Mouse (Mus musculus) stomach, embryonic 14.5 days (tissue): ENCODE results near the gene Rhobtb1. TPM values are rescaled to one million over a fixed set of nuclear protein-coding genes. Genes with fewer than 3 reads are reported as not detected.
A peak's percentile ranks its signal among the peaks of the same experiment; 100 is the strongest.

Source experiments
- ATAC-seq: fragments of 200-750 bp; cut with Nextera tagmentation; 2 replicates; pipeline ENCODE4 v1.8.0; 2017; ENCODE audit warnings: low read depth, moderate TSS enrichment; ENCODE audit not compliant: insufficient number of reproducible peaks, insufficient read depth, low FRiP score
- H3K27ac ChIP-seq: fragments of 300-500 bp; sonication (generic); 2 replicates; pipeline ENCODE4 v1.5.1; 2014; ENCODE audit warnings: mild to moderate bottlenecking, low read length, moderate library complexity, mixed read lengths
- H3K27me3 ChIP-seq: fragments of 300-500 bp; sonication (generic); 2 replicates; pipeline ENCODE4 v1.6.1; 2014; ENCODE audit warnings: low read length, control low read depth, mixed read lengths; ENCODE audit not compliant: control insufficient read depth, insufficient read depth
- H3K36me3 ChIP-seq: fragments of 300-500 bp; sonication (generic); 2 replicates; pipeline ENCODE4 v1.6.1; 2014; ENCODE audit warnings: mild to moderate bottlenecking, control low read depth, low read length, moderate library complexity, mixed read lengths; ENCODE audit not compliant: control insufficient read depth, insufficient read depth
- H3K4me1 ChIP-seq: fragments of 300-500 bp; sonication (generic); 2 replicates; pipeline ENCODE4 v1.6.1; 2014; ENCODE audit warnings: low read length, control low read depth, mixed read lengths; ENCODE audit not compliant: control insufficient read depth, insufficient read depth
- H3K4me2 ChIP-seq: fragments of 300-500 bp; sonication (generic); replicated peaks from 2 replicates; pipeline ENCODE4 v1.6.1; 2014; ENCODE audit warnings: low read depth, low read length, control low read depth
- H3K4me3 ChIP-seq: fragments of 300-500 bp; sonication (generic); 2 replicates; pipeline ENCODE4 v1.5.1; 2014; ENCODE audit warnings: low read depth, low read length, control low read depth
- H3K9ac ChIP-seq: fragments of 300-500 bp; sonication (generic); replicated peaks from 2 replicates; pipeline ENCODE4 v1.6.1; 2014; ENCODE audit warnings: low read depth, mild to moderate bottlenecking, control low read depth, low read length, moderate library complexity, mixed read lengths
- H3K9me3 ChIP-seq: fragments of 300-500 bp; sonication (generic); 2 replicates; pipeline ENCODE4 v1.6.1; 2016; ENCODE audit warnings: low read depth, low read length, control low read depth; ENCODE audit not compliant: control insufficient read depth
- WGBS: fragments of 180-500 bp; shearing (Covaris S2); extraction: QIAGEN DNeasy Blood & Tissue Kit; methylation state at CpG from one replicate; pipeline ENCODE4 v1.1.7; 2014; 5-methylcytosine and 5-hydroxymethylcytosine counted together
- polyA plus RNA-seq: library from polyadenylated mRNA; unstranded; fragments of >200 nt; fragmentation: Nextera tagmentation; extraction: Ambion mirVana; gene quantifications from 2 replicates; pipeline ENCODE4 v1.2.1, GENCODE M21; 2014

Gene Rhobtb1
- polyA plus RNA-seq, result 34.9 and 37.0 TPM in 2 replicates

DNA sequence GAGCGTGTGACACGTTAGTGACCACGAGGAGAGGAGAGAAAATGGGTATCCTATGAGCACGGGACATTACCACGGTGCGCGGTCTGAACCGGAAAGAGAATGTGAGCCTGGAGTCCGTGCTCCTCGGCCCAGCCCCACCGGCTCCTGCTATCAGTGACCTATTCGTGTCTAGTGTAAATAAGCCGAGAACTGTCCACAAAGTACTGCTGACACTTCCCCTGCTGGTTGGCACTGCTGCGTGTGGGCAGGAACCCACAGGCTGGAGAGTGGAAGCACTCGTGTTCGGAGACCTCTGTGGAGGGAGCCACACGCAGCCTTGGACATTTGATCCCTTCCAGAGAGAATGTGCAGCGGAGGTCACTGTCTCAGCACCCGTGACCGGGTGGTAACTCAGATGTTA is at the start of gene Rhobtb1:
Rhobtb1 (plus strand) TSS at position 390 of the 400 bp plus-strand sequence.
- Histone ChIP-seq H3K4me3 (no peak within 1 kb of the TSS), H3K4me2 (no peak within 1 kb of the TSS), H3K9ac (no peak within 1 kb of the TSS), H3K36me3 (no peaks in the 10 kb centered on the region), H3K27me3 (no peaks in the 10 kb centered on the region), H3K27ac (no peak within 1 kb of the TSS), H3K9me3 (no peaks in the 10 kb centered on the region), H3K4me1 (no peaks in the 10 kb centered on the region)
- no peak for ATAC-seq
- 51% methylated on average over 20 of the region's 20 CpGs for WGBS

DNA sequence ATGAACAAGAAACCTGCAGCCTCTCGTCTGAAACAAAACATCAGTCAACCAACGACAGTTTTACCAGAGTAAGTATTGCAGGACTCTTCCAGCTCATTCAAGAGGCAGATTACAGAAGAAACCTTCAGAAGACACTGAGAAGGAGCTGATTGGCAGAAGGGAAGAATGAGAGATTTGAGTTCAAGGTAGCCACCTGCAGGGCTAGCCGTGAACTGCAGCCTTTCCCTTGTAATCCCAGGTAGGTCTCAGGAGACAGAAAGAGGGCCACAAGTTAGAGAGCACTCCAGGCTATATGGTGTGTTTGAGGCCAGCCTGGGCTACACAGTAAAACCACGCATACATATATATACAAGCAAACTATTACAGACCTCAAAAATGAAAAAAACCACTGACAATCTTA is 49.2 kb upstream of the Rhobtb1 start:
- no peak for ATAC-seq
- Histone ChIP-seq H3K9me3 (no peaks in the 10 kb centered on the region), H3K4me1 (peaks cover 3% of the 10 kb centered on the region; the same call in 1 of the 2 replicates), H3K27ac (no peak overlapping the region), H3K27me3 (no peaks in the 10 kb centered on the region), H3K4me2 (no peak overlapping the region), H3K9ac (no peak overlapping the region), H3K36me3 (no peaks in the 10 kb centered on the region), H3K4me3 (no peak overlapping the region)
- 79% methylated on average over 4 of the region's 4 CpGs for WGBS

DNA sequence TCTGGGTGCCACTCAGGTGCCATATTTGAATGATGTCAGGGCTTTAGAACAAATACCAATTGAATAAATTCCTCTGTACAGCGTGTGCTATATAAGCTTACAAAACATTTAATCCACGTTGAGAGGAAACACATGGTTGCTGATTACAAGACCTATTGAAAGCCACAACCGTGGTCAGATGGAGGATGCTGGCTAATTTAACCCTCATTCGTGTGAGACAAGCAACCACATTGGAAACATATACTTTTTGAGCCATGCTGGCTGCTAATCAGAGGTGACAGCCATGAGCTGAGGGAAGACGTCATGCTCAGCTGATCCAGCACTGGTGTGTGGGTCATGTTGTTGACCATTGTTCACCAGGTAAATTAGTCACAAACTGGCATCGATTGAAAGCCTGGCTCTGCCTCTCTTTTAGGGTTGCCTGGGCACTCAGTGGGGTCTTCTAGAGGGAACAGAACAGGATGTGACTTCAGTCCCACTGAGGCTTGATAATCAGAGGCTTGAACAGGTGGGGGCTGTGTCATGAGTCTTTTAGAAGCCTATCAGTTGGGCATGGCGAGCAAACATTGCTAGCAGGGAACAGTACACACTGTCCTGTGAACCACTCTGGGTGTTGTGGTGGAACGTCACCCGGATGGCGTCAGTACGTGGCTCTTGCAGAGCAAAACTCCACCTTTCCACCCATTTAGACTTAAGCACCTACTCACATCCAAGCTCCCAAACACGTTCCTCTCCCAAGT is 46.9 kb upstream of the Rhobtb1 start:
- no peaks in the 10 kb centered on the region for H3K36me3 ChIP-seq
- H3K4me2 ChIP-seq, result no peak overlapping the region
- peak; percentile 77 for ATAC-seq
- H3K9ac ChIP-seq, result no peak overlapping the region
- H3K4me3 ChIP-seq, result no peak overlapping the region
- H3K4me1 ChIP-seq, result peaks cover 3% of the 10 kb centered on the region; the same call in 1 of the 2 replicates
- 61% methylated on average over 12 of the region's 12 CpGs for WGBS
- H3K27ac ChIP-seq, result no peak overlapping the region
- H3K9me3 ChIP-seq, result no peaks in the 10 kb centered on the region
- no peaks in the 10 kb centered on the region for H3K27me3 ChIP-seq

DNA sequence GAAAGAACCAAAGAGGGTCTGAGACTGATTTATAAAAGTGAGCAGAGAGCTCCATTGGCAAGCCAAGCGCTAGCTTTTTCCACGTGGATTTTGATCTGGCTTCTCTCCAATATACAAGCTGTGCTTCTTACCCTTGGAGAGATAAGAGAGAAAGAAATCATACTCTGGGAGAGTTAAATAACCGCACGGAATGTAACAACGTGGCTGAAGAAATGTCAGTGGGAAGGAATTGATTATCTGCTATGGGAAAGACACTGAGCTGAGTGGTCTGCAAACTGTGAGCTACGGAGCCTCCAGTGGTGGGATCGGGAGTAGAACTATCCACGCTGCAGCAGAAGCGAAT is 46.4 kb upstream of the Rhobtb1 start:
- H3K36me3 ChIP-seq, result no peaks in the 10 kb centered on the region
- H3K9ac ChIP-seq, result no peak overlapping the region
- no peak overlapping the region for H3K4me3 ChIP-seq
- H3K9me3 ChIP-seq, result no peaks in the 10 kb centered on the region
- no peak overlapping the region for H3K27ac ChIP-seq
- WGBS, result 50% methylated on average over 9 of the region's 9 CpGs
- H3K4me2 ChIP-seq, result no peak overlapping the region
- peaks cover 3% of the 10 kb centered on the region; the same call in 1 of the 2 replicates for H3K4me1 ChIP-seq
- no peak for ATAC-seq
- H3K27me3 ChIP-seq, result no peaks in the 10 kb centered on the region

DNA sequence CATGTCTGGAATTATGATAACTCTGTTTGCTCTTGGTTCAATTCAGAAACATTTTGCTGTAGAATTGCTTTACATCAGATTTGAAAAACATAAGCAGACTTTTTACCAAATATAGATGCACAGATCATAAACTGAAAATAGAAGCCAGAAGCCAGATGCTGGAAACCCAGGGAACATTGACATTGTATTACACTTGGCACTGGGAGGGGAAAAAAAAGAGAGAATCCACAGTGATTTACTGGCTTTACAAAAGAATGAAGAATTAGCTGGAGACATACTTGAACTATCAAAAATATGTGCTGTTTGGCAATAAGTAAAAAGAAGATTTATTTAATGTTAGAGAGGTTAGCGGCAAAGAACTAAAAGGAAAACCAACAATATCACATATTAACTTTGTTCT is 44.4 kb upstream of the Rhobtb1 start:
- no peak overlapping the region for H3K4me3 ChIP-seq
- H3K36me3 ChIP-seq, result no peaks in the 10 kb centered on the region
- H3K27me3 ChIP-seq, result no peaks in the 10 kb centered on the region
- H3K9me3 ChIP-seq, result no peaks in the 10 kb centered on the region
- WGBS, result 53% methylated on average over 1 of the region's 1 CpGs
- H3K9ac ChIP-seq, result no peak overlapping the region
- H3K4me2 ChIP-seq, result no peak overlapping the region
- no peak overlapping the region; the same call in 1 of the 2 replicates for H3K27ac ChIP-seq
- no peak for ATAC-seq
- H3K4me1 ChIP-seq, result peaks cover 3% of the 10 kb centered on the region; the same call in 1 of the 2 replicates

DNA sequence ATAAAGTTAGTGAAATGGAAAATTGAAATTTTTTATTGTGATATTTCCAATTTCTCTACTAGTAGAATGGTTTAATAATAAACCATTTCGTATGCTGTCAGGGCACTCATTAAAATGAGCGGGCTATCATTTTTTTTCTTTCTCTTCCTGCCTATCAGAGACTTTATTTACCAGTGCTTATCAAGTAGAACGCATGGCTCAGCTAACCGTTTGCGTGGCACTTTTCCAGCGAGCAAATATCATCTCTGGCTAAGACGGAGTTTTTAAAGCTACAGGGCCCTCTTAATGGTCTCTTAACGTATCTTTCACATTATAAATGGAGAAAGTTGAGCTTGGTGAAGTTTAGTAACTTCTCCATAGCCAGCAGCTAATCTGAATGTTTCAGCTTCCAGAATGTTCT is 44.0 kb upstream of the Rhobtb1 start:
- Histone ChIP-seq H3K4me2 (no peak overlapping the region), H3K27ac (no peak overlapping the region), H3K4me1 (peaks cover 3% of the 10 kb centered on the region; the same call in 1 of the 2 replicates), H3K36me3 (no peaks in the 10 kb centered on the region), H3K27me3 (no peaks in the 10 kb centered on the region), H3K4me3 (no peak overlapping the region), H3K9me3 (no peaks in the 10 kb centered on the region), H3K9ac (no peak overlapping the region)
- 20% methylated on average over 8 of the region's 8 CpGs for WGBS
- no peak for ATAC-seq

DNA sequence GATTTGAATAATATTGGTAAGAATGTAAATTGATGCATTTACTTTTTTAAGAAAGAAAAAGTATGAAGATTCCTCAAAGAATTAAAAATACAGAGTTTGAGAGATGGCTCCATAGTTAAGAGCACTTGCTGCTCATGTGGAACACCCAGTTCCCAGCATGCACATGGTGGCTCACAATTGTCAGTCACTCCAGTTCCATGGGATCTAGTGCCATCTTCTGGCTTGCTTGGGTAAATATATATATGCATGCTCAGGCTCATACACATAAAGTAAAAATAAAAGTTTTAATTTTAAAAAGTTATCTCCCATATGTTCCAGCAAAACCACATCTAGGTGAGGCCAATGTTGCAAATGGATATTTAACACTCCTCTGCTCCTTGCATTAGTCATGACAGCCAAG is 36.9 kb upstream of the Rhobtb1 start:
- Histone ChIP-seq H3K27me3 (no peaks in the 10 kb centered on the region), H3K4me3 (no peak overlapping the region), H3K36me3 (no peaks in the 10 kb centered on the region), H3K4me2 (no peak overlapping the region), H3K9me3 (no peaks in the 10 kb centered on the region), H3K4me1 (0 out of 2 replicates have a peak, but pooled peaks cover 3% of the 10 kb centered on the region), H3K9ac (no peak overlapping the region), H3K27ac (no peak overlapping the region)
- ATAC-seq, result no peak

DNA sequence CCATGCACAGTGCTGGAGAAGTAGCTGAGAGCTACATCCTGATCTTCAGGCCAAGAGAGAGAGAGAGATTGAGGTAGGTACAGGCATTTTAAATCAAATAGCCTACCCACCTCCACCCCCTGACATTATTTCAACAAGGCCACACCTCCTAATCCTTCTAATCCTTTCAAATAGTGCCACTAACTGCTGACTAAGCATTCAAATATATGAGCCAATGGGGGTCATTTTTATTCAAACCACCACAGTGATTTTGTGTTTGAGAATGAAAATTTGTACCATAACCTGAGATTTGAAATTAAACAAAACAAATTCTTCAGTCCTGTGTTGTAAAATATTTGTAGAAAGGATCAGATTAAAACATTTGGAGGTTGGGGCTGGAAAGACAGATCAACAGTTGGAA is 33.2 kb upstream of the Rhobtb1 start:
- Histone ChIP-seq H3K9ac (no peak overlapping the region), H3K27ac (no peak overlapping the region)

DNA sequence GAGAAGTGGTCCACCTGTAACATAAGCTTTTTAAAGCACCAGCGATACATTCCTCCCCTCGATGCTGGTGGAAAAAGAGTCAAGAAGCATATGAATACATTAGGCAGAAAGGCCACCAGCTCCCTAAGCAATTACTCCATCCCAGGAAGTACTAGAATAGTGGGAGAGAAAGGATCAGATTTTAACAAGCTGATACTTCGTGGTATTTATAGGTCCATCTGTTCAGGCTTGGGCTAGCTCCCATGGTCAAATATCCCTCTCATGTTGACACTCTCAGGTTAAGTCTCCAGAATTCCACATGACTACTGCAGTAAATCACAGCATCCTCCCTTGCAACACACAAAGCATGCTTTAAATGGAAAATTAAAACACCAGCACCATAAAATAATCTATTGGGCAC is 32.3 kb upstream of the Rhobtb1 start:
- WGBS, result 48% methylated on average over 3 of the region's 3 CpGs
- H3K4me2 ChIP-seq, result no peak overlapping the region

More for the DNA sequence above, 33.2 kb upstream of the Rhobtb1 start:
- ATAC-seq, result no peak
- Histone ChIP-seq H3K4me1 (0 out of 2 replicates have a peak, but pooled peaks cover 5% of the 10 kb centered on the region), H3K4me3 (no peak overlapping the region), H3K36me3 (no peaks in the 10 kb centered on the region), H3K27me3 (no peaks in the 10 kb centered on the region), H3K9me3 (no peaks in the 10 kb centered on the region), H3K4me2 (no peak overlapping the region)

More for the DNA sequence above, 32.3 kb upstream of the Rhobtb1 start:
- Histone ChIP-seq H3K9me3 (no peaks in the 10 kb centered on the region), H3K27ac (no peak overlapping the region), H3K9ac (no peak overlapping the region), H3K36me3 (no peaks in the 10 kb centered on the region), H3K27me3 (no peaks in the 10 kb centered on the region), H3K4me3 (no peak overlapping the region), H3K4me1 (0 out of 2 replicates have a peak, but pooled peaks cover 5% of the 10 kb centered on the region)
- ATAC-seq, result no peak
